Mouse (Mus musculus): ENCODE data around the gene Spo11.

DNA sequence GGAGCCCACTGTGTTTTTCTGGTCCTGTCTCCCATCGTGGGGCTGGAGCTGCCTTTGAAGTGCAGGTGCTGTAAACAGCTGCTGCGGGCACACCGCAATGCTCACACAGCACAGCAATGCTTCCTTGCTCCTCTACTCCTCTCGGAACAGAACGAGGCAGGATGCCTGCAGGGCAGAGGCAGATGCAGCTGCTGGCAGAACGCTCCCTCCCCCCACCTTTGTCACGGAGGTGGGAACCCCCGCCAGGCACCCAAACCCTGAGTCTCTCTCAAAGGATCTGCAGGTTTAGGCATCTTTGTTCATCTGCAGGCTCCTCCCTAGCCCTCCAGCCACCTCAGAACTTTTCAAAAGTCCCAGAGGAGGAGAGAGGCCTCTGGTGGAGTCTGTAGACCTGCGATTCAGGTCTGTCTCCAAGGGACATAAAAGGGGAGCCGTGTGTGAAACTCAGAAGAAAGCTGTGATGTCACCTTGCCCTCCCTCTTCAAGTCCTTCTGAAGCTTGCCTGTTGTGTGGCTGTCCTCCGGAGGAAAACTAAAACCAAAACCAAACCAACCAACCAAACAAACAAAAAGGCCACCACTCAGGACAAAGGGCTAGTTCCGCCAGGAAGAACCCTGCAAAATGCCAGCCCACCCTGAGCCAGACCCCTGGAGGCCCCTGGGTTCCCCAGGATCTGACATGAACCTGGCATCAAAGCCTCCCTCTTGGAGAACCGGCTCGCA is at the start of gene Spo11:
- TF ChIP-seq POLR2A (IDR thresholded peaks at IDR 0.05; ENCODE audit: extremely low read depth, insufficient read depth, low read length) (no peak), CTCF (IDR thresholded peaks at IDR 0.05; ENCODE audit: extremely low read depth, insufficient read depth, low read length) (no peak)

Measured in cortical plate, adult 2 months (tissue).